Mouse (Mus musculus) ovary, adult 18-20 months (tissue): ENCODE data around the gene Abhd16a.

Experiments
- DNase-seq: peaks from one replicate; pipeline ENCODE4 v3.0.0; 2022; ENCODE audit warnings: low spot score, mixed read lengths

Gene Abhd16a

GRCm38 (mm10) chr17:35147922-35148639 lies 59.0 kb downstream of the Abhd16a start:
- DNase-seq, result no peak

GRCm38 (mm10) chr17:35152121-35152520 lies 63.1 kb downstream of the Abhd16a start:
- no peak for DNase-seq
